Mouse (Mus musculus) kidney, postnatal 36 days (tissue): Measurements from ENCODE around the gene Cox7a2.

Experiments used
- DNase-seq, 2 experiments: peaks; one replicate each; pipeline ENCODE4 v3.0.0; 2021 to 2022; ENCODE audit warnings: mixed read lengths in 2 of 2

The Cox7a2 gene

GRCm38 (mm10) chr9:79759385-79760005, at the start of gene Cox7a2:
Gene Cox7a2 (minus strand): TSS chr9:79759878.
- DNase-seq = peak; percentile 98 to 99

- DNase-seq = no peak
Measured at GRCm38 (mm10) chr9:79809411-79809810, 49.7 kb upstream of the Cox7a2 start.

- no peak for DNase-seq
Measured at GRCm38 (mm10) chr9:79807178-79807577, 47.5 kb upstream of the Cox7a2 start.

GRCm38 (mm10) chr9:79806317-79807075, 46.8 kb upstream of the Cox7a2 start:
- DNase-seq = peak in 1 of 2 experiments; percentile 54

- DNase-seq = peak; percentile 25 to 34
Measured at GRCm38 (mm10) chr9:79805426-79805825, 45.7 kb upstream of the Cox7a2 start.

GRCm38 (mm10) chr9:79796461-79797135, 36.9 kb upstream of the Cox7a2 start:
- DNase-seq = peak; percentile 41 to 69

GRCm38 (mm10) chr9:79795076-79795475, 35.4 kb upstream of the Cox7a2 start:
- peak; percentile 18 to 47 for DNase-seq

- DNase-seq = peak; percentile 94 to 96
Measured at GRCm38 (mm10) chr9:79792841-79793835, 33.5 kb upstream of the Cox7a2 start, which contains the start of gene Tmem30a. Gene Tmem30a (minus strand): TSS chr9:79793507.

GRCm38 (mm10) chr9:79785794-79786085, 26.1 kb upstream of the Cox7a2 start:
- no peak for DNase-seq

- DNase-seq = no peak
Measured at GRCm38 (mm10) chr9:79784934-79785793, 25.5 kb upstream of the Cox7a2 start.

- DNase-seq = no peak
Measured at GRCm38 (mm10) chr9:79784439-79784838, 24.8 kb upstream of the Cox7a2 start.

GRCm38 (mm10) chr9:79779354-79779753, 19.7 kb upstream of the Cox7a2 start:
- no peak for DNase-seq

- DNase-seq = peak; percentile 10 to 50
Measured at GRCm38 (mm10) chr9:79766991-79767545, 7.4 kb upstream of the Cox7a2 start.

GRCm38 (mm10) chr9:79765329-79765728, 5.7 kb upstream of the Cox7a2 start:
- peak; percentile 29 to 31 for DNase-seq

- DNase-seq = no peak
Measured at GRCm38 (mm10) chr9:79762519-79762918, 2.8 kb upstream of the Cox7a2 start.

- peak in 1 of 2 experiments; percentile 21 for DNase-seq
Measured at GRCm38 (mm10) chr9:79760076-79760475, 398 bp upstream of the Cox7a2 start.

- DNase-seq = no peak
Measured at GRCm38 (mm10) chr9:79755311-79755710, 4.4 kb downstream of the Cox7a2 start.

GRCm38 (mm10) chr9:79751846-79752245, 7.8 kb downstream of the Cox7a2 start:
- DNase-seq = no peak

GRCm38 (mm10) chr9:79750709-79751108, 9.0 kb downstream of the Cox7a2 start:
- DNase-seq = no peak

- DNase-seq = no peak
Measured at GRCm38 (mm10) chr9:79745036-79745435, 14.6 kb downstream of the Cox7a2 start.

GRCm38 (mm10) chr9:79735608-79736007, 24.1 kb downstream of the Cox7a2 start:
- no peak for DNase-seq
